Mouse (Mus musculus) limb, embryonic 15.5 days (tissue): ENCODE measurements around the gene Aoc3. TPM values are rescaled to one million over a fixed set of nuclear protein-coding genes. Genes with fewer than 3 reads are reported as not detected.
"Not testable (repeated sequence)": the region's sequence is repeated elsewhere in the genome, so short reads cannot be mapped to it uniquely, and the experiment has no call there.

ENCODE experiments used
- ATAC-seq: fragments of 200-750 bp; cut with Nextera tagmentation; 2 replicates; pipeline ENCODE4 v1.8.0; 2017; ENCODE audit warnings: low read depth, moderate TSS enrichment; ENCODE audit not compliant: insufficient number of reproducible peaks, low FRiP score, low TSS enrichment
- H3K27ac ChIP-seq: fragments of 300-500 bp; sonication (generic); 2 replicates; pipeline ENCODE4 v1.5.1; 2015; ENCODE audit warnings: moderate library complexity, mild to moderate bottlenecking, inconsistent platforms
- H3K27me3 ChIP-seq: fragments of 300-500 bp; sonication (generic); 2 replicates; pipeline ENCODE4 v1.6.1; 2015; ENCODE audit warnings: inconsistent platforms
- H3K36me3 ChIP-seq: fragments of 300-500 bp; sonication (generic); 2 replicates; pipeline ENCODE4 v1.6.1; 2015; ENCODE audit warnings: inconsistent platforms
- H3K4me1 ChIP-seq: fragments of 300-500 bp; sonication (generic); 2 replicates; pipeline ENCODE4 v1.6.1; 2015; ENCODE audit warnings: inconsistent platforms
- H3K4me2 ChIP-seq: fragments of 300-500 bp; sonication (generic); 2 replicates; pipeline ENCODE4 v1.6.1; 2015; ENCODE audit warnings: mild to moderate bottlenecking, inconsistent platforms
- H3K4me3 ChIP-seq: fragments of 300-500 bp; sonication (generic); 2 replicates; pipeline ENCODE4 v1.5.1; 2015; ENCODE audit warnings: mild to moderate bottlenecking, inconsistent platforms
- H3K9ac ChIP-seq: fragments of 300-500 bp; sonication (generic); 2 replicates; pipeline ENCODE4 v1.6.1; 2015; ENCODE audit warnings: inconsistent platforms
- H3K9me3 ChIP-seq: fragments of 300-500 bp; sonication (generic); 2 replicates; pipeline ENCODE4 v1.6.1; 2016; ENCODE audit warnings: inconsistent platforms
- WGBS: fragments of 180-500 bp; shearing (Covaris S2); methylation state at CpG from one replicate; pipeline ENCODE4 v1.1.7; 2015; 5-methylcytosine and 5-hydroxymethylcytosine counted together
- polyA plus RNA-seq: library from polyadenylated mRNA; unstranded; fragments of >200 nt; fragmentation: Nextera tagmentation; extraction: Ambion mirVana; gene quantifications from 2 replicates; pipeline ENCODE4 v1.2.1, GENCODE M21; 2015

The Aoc3 gene
- polyA plus RNA-seq, 1 experiment from 2014 or later, result 0.90 TPM

DNA sequence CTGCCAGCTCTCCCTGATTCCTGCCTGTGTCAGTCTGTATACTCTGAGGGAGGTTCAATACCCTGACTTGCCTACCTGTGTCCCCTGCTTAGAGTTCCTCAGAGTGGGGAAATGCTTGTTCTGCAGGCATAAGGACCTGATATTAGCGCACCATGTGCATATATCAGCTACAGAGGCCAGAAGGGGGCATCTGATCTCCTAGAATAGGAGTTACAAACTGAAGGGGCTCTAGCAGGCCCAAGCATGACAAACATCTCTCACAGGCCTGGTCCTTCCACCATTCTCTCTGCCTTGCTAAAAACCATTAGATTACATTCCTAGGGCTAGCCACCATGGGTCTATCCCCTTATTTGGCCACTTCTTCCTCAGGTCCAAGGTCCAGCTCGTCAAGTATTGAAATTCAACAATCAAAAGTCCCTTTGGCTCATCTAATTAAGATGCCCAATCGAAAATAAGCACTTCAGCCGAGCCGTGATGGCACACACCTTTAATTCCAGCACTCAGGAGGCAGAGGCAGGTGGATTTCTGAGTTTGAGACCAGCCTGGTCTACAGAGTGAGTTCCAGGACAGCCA lies 24.1 kb downstream of the Aoc3 start:
- H3K27ac ChIP-seq, result no peak overlapping the region
- peaks cover 3% of the 10 kb centered on the region; the same call in 1 of the 2 replicates for H3K4me1 ChIP-seq
- H3K9ac ChIP-seq, result no peak overlapping the region
- no peaks in the 10 kb centered on the region for H3K9me3 ChIP-seq
- no peak overlapping the region for H3K4me3 ChIP-seq
- 83% methylated on average over 5 of the region's 5 CpGs for WGBS
- no peaks in the 10 kb centered on the region for H3K27me3 ChIP-seq
- no peak overlapping the region for H3K4me2 ChIP-seq
- H3K36me3 ChIP-seq, result no peaks in the 10 kb centered on the region
- no peak for ATAC-seq

DNA sequence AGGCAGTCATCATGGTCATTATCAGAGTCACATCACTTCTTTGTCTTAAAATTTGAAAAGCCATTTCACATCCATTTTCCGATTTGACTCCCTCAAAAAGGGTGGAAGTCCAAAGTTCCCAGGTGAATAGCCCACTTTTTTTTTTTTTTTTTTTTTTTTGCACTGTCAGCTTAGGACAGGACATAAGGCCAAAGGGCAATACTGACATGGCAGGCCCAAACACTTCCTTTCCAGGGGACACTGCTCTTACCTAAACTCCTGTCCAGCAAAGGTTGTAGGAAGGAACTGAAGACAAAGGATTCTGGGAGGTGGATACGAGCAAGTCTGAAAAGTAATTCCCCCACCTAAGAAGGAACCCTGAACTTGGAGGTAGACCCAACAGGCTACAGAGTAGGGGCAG lies 25.5 kb downstream of the Aoc3 start:
- no peak for ATAC-seq
- no peaks in the 10 kb centered on the region for H3K36me3 ChIP-seq
- no peak overlapping the region for H3K9ac ChIP-seq
- no peak overlapping the region for H3K4me3 ChIP-seq
- H3K4me2 ChIP-seq, result no peak overlapping the region
- H3K27me3 ChIP-seq, result no peaks in the 10 kb centered on the region
- WGBS, result 92% methylated on average over 2 of the region's 2 CpGs
- no peaks in the 10 kb centered on the region for H3K9me3 ChIP-seq
- H3K27ac ChIP-seq, result no peak overlapping the region
- peaks cover 5% of the 10 kb centered on the region; the same call in 1 of the 2 replicates for H3K4me1 ChIP-seq

DNA sequence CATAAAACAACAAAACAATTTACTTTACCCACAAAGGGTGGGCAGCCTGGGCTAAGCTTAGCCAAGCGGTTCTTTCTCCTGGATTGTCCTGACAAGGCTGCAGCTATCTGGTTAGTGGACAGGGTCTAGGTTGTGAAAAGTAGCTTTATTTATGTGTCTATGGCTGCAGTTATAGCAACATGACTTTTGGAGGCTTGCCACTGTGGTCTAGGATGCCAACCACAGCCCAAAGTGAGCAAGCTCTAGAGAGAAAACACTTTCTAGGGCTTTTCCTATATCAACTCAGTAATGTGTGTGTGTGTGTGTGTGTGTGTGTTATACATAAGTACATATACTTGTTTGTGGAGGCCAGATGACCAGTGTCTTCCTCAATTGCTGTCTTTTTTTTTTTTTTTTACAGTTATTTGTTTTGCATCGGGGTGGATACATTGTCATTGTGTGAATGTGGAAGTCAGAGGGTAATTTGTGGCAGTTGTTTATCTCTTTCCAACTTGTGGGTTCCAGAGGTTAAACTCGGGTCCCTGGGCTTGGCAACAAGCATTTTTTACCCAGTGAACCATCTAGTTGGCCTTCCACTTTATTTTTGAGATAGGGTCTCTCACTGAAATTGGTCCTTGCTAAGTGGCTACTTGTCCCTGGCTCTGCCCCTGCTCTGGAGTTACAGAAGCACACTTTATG lies 27.2 kb downstream of the Aoc3 start:
- Histone ChIP-seq H3K4me1 (0 out of 2 replicates have a peak, but pooled peaks cover 2% of the 10 kb centered on the region), H3K9ac (no peak overlapping the region), H3K27me3 (no peaks in the 10 kb centered on the region), H3K4me3 (no peak overlapping the region), H3K9me3 (no peaks in the 10 kb centered on the region), H3K4me2 (no peak overlapping the region), H3K27ac (no peak overlapping the region), H3K36me3 (no peaks in the 10 kb centered on the region)
- ATAC-seq, result no peak
- 83% methylated on average over 3 of the region's 3 CpGs for WGBS

DNA sequence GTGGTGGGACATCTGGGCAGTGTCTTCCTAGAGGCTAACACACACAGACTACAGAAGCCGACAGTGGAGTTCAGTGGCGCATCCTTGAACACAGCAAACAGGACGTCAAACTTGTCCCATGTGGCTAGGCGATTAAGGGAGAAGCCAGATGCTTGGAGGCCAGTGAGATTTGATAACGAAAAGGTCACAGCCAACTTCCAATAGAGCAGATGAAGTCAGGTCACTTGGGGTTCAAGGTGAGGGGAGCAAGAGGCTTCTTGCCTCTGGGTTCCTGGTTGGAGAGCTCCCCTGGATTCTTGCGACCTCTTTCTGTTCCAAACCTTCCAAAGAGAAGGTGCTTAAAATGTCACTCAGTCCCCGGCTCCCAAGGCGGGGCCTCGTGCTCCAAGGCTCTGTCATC lies 29.4 kb downstream of the Aoc3 start:
- H3K36me3 ChIP-seq, result no peaks in the 10 kb centered on the region
- ATAC-seq, result no peak
- 59% methylated on average over 9 of the region's 9 CpGs for WGBS
- no peak overlapping the region for H3K9ac ChIP-seq
- 0 out of 2 replicates have a peak, but pooled peaks cover 2% of the 10 kb centered on the region for H3K4me1 ChIP-seq
- H3K9me3 ChIP-seq, result no peaks in the 10 kb centered on the region
- H3K27ac ChIP-seq, result no peak overlapping the region
- no peak overlapping the region for H3K4me3 ChIP-seq
- H3K27me3 ChIP-seq, result no peaks in the 10 kb centered on the region
- no peak overlapping the region for H3K4me2 ChIP-seq

DNA sequence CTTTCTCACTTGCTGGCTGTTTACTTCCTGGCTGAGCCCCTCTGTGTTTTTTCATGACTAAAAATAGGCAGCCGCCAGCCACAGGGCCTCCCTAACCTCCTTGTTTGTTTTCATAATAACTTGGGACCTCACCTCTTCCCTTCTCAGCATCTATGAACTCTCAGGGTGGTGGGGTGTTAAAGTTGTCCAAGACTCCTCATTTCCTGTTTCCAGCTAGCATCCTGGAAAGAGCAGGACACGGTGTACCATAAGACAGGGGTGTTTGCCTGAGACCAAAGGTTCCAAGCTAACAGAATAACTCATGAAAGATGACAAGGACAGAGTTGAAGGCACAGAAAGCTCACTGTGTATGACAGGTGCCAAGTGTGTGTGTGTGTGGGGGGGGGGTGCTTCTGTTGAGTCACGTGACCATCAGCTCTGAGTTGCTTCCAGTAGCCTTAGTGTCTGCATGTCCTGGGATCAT lies 30.3 kb downstream of the Aoc3 start:
- WGBS, result 47% methylated on average over 3 of the region's 3 CpGs
- Histone ChIP-seq H3K27me3 (no peaks in the 10 kb centered on the region), H3K9me3 (no peaks in the 10 kb centered on the region), H3K36me3 (no peaks in the 10 kb centered on the region), H3K9ac (no peak overlapping the region), H3K27ac (no peak overlapping the region), H3K4me2 (no peak overlapping the region), H3K4me1 (0 out of 2 replicates have a peak, but pooled peaks cover 2% of the 10 kb centered on the region), H3K4me3 (no peak overlapping the region)
- ATAC-seq, result no peak

DNA sequence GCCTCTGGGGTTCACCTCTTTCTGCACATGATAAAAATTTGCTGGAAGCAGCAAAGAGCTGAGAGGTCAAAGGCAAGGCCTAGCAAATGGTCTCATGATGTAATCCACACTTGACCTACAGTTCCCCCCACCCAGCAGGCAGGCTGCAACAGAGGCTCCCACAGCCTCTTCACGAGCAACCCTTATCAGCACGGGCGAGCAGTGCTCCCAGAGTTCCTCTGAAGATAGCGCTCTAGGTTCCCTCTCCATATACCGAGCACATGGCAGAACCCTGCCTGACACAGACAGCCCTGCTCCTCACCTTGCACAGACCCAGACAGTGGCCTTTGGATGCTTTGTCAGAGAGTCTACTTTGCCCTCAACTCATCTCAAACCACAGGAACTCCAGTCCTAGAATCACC lies 34.1 kb downstream of the Aoc3 start:
- ATAC-seq, result no peak
- Histone ChIP-seq H3K27me3 (no peaks in the 10 kb centered on the region), H3K27ac (no peak overlapping the region), H3K36me3 (no peaks in the 10 kb centered on the region), H3K9ac (no peak overlapping the region), H3K4me3 (no peak overlapping the region), H3K4me2 (no peak overlapping the region), H3K4me1 (0 out of 2 replicates have a peak, but pooled peaks cover 2% of the 10 kb centered on the region), H3K9me3 (no peaks in the 10 kb centered on the region)
- WGBS, result 73% methylated on average over 5 of the region's 5 CpGs

DNA sequence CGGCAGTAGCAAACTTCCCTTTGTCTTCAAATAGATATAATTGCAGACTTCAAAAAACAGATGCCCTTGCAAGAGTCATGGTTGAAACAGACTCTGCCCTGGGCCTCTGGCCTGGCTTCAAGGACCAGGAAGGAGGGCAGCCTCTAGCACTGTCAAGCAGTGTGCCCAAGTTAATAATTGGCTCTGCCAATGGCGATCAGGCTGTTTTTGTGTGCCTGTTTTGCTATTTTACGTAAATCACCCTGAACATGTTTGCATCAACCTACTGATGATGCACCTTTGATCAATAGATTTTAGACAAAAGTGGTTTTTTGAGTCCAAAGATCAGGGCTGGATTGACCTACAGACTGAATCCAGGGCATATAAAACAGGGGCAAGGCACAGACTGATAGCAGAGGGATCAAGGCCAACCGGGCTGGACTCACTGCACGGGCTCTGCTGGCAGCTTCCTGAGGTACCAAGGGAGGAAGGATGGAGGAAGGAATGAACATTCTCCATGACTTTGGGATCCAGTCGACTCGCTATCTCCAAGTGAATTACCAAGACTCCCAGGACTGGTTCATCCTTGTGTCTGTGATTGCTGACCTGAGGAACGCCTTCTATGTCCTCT lies 37.0 kb downstream of the Aoc3 start, which contains the start of gene G6pc:
Gene G6pc, plus strand, starts transcription at position 236 of the 610 bp plus-strand sequence.
- Histone ChIP-seq H3K27ac (no peak within 1 kb of the TSS), H3K9ac (no peak within 1 kb of the TSS), H3K9me3 (no peaks in the 10 kb centered on the region), H3K4me1 (no peaks in the 10 kb centered on the region), H3K27me3 (no peaks in the 10 kb centered on the region), H3K4me2 (no peak within 1 kb of the TSS), H3K4me3 (no peak within 1 kb of the TSS), H3K36me3 (no peaks in the 10 kb centered on the region)
- ATAC-seq, result no peak
- 85% methylated on average over 8 of the region's 8 CpGs for WGBS

DNA sequence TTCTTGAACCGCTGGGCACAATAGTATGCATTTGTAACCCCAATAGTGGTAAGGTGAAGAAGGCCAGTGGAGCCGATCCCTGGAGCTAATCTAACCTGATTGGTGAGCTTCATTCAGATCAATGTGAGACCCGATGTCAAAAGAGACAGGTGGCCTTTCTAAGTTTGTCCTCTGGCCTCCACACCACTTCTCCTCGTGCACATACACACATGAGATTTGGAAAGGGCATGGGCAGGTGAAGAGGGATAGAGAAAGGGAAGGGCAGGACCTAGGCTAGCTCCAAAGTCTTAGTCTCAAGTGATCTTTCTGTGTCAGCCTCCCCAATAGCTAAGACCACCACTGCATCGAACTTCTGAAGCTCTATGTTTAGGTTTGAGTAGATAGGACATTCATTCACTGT lies 39.7 kb downstream of the Aoc3 start:
- H3K4me1 ChIP-seq, result no peaks in the 10 kb centered on the region
- H3K27me3 ChIP-seq, result no peaks in the 10 kb centered on the region
- H3K9ac ChIP-seq, result no peak overlapping the region
- H3K4me3 ChIP-seq, result no peak overlapping the region
- H3K27ac ChIP-seq, result no peak overlapping the region
- H3K9me3 ChIP-seq, result no peaks in the 10 kb centered on the region
- no peaks in the 10 kb centered on the region for H3K36me3 ChIP-seq
- no peak for ATAC-seq
- WGBS, result 75% methylated on average over 5 of the region's 5 CpGs
- no peak overlapping the region for H3K4me2 ChIP-seq

DNA sequence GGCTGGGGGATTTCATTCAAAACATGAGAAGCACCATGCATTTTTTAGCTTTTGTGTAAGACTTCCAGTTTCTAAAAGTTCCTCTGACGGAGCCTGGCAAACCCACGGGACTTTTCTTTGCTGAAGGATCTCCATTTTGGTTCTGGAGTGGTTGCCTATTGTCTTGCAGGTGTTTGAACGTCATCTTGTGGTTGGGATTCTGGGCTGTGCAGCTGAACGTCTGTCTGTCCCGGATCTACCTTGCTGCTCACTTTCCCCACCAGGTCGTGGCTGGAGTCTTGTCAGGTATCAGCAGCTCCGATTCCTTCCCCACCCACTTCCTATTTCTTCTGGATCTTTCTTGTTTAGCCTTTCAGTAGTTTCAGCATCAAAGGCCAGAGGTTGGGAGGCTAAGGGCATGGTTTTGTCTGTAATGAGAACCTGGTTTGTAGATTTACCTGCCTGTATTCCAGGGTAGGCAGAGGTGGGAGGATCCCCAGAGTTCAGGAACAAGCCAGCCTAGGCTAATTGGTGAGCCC lies 44.1 kb downstream of the Aoc3 start:
- H3K27me3 ChIP-seq, result 0 out of 2 replicates have a peak, but pooled peaks cover 3% of the 10 kb centered on the region
- WGBS, result 64% methylated on average over 7 of the region's 7 CpGs

DNA sequence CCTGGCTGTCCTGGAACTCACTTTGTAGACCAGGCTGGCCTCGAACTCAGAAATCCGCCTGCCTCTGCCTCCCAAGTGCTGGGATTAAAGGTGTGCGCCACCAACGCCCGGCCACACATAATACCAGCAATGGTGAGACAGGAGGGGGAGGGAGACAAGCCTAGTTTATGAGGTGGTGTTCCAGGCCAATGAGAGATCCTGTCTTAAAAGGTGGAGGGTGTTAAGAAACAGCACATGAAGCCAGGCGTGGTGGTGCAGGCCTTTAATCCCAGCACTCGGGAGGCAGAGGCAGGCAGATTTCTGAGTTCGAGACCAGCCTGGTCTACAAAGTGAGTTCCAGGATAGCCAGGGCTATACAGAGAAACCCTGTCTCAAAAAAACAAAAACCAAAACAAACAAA lies 47.8 kb downstream of the Aoc3 start:
- not testable (repeated sequence) for H3K4me2 ChIP-seq, H3K9me3 ChIP-seq, H3K36me3 ChIP-seq, H3K4me3 ChIP-seq, H3K9ac ChIP-seq, H3K4me1 ChIP-seq, H3K27ac ChIP-seq, H3K27me3 ChIP-seq, ATAC-seq
- 89% methylated on average over 8 of the region's 8 CpGs for WGBS

More for the DNA sequence above, 44.1 kb downstream of the Aoc3 start:
- Histone ChIP-seq H3K4me2 (no peak overlapping the region), H3K4me3 (no peak overlapping the region), H3K27ac (no peak overlapping the region), H3K9me3 (no peaks in the 10 kb centered on the region), H3K4me1 (no peaks in the 10 kb centered on the region), H3K9ac (no peak overlapping the region), H3K36me3 (no peaks in the 10 kb centered on the region)
- no peak for ATAC-seq

DNA sequence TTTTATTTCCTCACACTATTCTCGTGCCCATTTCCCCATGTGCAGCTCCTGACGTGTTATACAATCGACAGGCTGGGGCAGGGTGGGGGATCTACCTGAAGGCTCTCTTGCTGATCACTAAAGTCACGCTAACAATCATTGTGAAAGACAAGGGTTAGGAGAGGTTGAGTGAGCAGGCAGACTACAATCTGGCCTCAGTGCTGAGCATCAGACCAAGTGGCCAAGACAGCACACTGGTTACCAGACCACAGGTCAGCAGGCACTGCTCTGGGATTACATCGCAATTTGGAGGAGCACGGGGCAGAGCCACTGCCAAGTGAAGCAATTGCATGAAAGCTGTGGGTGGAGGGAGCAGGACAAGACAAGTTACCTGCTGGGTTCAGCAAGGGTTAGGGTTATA lies 48.5 kb downstream of the Aoc3 start:
- Histone ChIP-seq H3K9me3 (no peaks in the 10 kb centered on the region), H3K4me2 (no peak overlapping the region), H3K9ac (no peak overlapping the region), H3K27me3 (0 out of 2 replicates have a peak, but pooled peaks cover 3% of the 10 kb centered on the region), H3K27ac (no peak overlapping the region), H3K36me3 (no peaks in the 10 kb centered on the region), H3K4me3 (no peak overlapping the region), H3K4me1 (no peaks in the 10 kb centered on the region)
- 77% methylated on average over 6 of the region's 6 CpGs for WGBS
- ATAC-seq, result no peak

DNA sequence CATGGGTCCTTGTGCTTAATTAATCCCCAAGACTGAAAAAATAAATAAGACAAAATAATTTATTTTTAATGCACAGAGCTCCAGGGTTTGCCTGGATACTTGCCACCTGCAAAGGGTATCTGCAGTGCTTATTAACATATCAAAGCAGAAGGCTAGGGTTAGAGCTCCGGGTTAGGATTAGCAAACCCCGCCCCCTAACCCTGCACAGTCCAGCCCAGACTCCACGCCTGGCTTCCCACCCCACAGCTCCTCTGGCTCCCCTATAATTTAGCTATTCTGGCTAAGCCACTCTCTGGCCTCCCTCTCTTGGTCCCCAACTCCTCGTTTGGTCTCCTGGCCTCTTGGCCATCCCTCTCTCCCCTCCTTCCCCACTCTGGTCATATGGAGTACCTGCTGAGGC lies 51.4 kb downstream of the Aoc3 start:
- no peak overlapping the region for H3K9ac ChIP-seq
- H3K27ac ChIP-seq, result no peak overlapping the region
- H3K27me3 ChIP-seq, result 0 out of 2 replicates have a peak, but pooled peaks cover under 1% of the 10 kb centered on the region
- no peak overlapping the region for H3K4me3 ChIP-seq
- no peak overlapping the region for H3K4me2 ChIP-seq
- no peaks in the 10 kb centered on the region for H3K36me3 ChIP-seq
- 12% methylated on average over 4 of the region's 4 CpGs for WGBS
- ATAC-seq, result no peak
- no peaks in the 10 kb centered on the region for H3K4me1 ChIP-seq
- H3K9me3 ChIP-seq, result no peaks in the 10 kb centered on the region
